Mouse (Mus musculus) MEL-GATA-1-ER (cell line): Measurements from ENCODE around the gene Mtr.

Source experiments
- DNase-seq: peaks from one replicate; pipeline ENCODE4 v3.0.0-alpha.2; 2012; ENCODE audit warnings: low read depth; ENCODE audit errors: extremely low read depth

Gene Mtr

DNA sequence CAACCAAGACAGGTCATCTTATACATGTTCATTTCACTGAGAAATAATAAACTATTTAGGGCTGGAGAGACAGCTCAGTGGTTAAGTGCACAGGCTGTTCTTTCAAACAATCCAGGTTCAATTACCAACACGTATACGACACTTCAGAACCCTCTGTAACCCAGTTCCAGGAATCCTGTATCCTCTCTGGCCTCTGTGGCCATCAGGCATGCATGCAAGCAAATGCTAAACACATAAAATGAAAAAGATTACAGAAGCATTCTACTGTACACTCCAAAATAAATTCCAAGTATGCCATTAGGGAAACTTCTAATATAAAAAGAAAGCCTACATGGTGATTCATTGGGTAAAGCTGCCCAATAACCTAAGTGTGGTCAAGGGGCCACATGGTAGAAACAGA is 12.0 kb downstream of the Mtr start:
- no peak for DNase-seq

- DNase-seq: no peak
Measured at GRCm38 (mm10) chr13:12243991-12244390, 13.9 kb downstream of the Mtr start.

- no peak for DNase-seq
Measured at GRCm38 (mm10) chr13:12232141-12232540, 25.8 kb downstream of the Mtr start.

GRCm38 (mm10) chr13:12228248-12228647 is 29.7 kb downstream of the Mtr start:
- no peak for DNase-seq

- DNase-seq: no peak
Measured at GRCm38 (mm10) chr13:12227606-12228005, 30.3 kb downstream of the Mtr start.

GRCm38 (mm10) chr13:12218603-12219002 is 39.3 kb downstream of the Mtr start:
- no peak for DNase-seq

GRCm38 (mm10) chr13:12214922-12215321 is 43.0 kb downstream of the Mtr start:
- no peak for DNase-seq

DNA sequence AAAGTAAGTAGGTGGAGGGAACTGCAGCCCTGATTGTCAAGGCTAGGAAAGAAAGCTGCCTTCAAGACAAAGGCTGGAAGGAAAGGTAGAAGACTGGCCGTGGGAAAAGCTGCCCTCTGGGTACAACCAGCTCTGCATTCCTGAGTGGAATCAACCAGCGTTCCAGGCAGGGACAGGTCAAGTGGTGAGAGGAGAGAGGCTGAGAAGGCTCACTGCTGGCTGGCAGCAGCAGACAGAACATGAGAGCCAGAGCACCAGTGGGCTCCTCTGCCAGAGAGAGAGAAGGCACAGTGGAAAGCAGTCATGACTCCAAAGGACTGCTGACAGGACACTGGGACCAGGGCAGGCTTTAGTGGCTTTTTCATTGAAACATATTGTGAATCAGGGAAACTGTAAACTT is 46.9 kb downstream of the Mtr start:
- no peak for DNase-seq

DNA sequence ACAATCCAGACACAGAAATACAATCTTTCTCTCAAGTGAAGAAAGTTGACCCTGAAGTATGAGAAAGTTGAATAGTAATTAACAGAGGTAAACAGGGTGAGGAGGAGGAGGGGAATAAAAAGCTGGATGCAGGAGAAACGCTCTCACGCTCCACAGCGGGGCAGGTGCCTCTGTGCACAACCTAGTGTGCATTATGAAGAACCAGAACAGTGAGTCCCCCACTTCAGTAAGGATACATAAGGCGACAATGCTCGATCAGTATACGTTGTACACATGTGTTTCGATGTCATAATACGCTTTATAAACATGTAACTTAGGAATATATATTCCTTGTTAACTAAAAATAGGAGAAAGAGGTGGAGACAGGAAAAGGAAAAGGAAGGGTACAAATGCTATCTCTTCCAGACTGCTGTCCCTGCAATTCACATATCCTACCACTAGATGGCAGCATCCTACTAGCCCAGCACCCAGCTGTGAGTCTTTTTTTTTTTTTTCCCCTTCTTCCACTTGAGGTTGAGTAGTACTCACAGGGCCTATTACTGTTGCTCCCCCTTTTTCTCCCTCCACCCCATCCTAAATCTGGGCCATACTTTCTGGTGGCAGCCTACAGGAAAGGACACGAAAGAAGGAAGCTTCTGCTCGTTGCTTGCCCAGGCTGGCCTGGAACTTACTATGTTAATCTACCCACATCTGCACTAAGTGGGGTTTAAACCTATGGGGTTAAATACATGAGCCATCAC is 47.7 kb downstream of the Mtr start:
- DNase-seq: peak; percentile 40

DNA sequence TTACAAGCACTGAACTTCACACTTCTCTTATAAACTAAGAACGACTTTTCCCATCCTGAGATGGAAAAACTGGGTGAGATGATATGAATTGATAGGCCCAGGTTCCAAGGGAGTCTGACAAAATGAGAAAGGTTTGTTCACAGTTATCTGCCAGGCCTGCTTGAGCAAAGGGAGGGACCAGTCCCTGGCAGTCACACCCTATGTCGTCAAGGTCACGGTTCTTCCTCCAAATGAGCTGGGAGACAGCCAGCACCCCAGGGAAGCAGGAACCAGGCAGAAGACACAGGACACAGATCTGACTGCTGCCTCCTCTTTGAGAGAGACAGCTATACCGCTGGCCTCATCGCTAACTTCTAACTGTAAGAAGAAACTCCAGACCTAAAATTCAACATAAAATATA is 57.5 kb downstream of the Mtr start:
- DNase-seq: no peak

- DNase-seq: no peak
Measured at GRCm38 (mm10) chr13:12198486-12198885, 59.4 kb downstream of the Mtr start.

- DNase-seq: no peak
Measured at GRCm38 (mm10) chr13:12196861-12197260, 61.1 kb downstream of the Mtr start.

DNA sequence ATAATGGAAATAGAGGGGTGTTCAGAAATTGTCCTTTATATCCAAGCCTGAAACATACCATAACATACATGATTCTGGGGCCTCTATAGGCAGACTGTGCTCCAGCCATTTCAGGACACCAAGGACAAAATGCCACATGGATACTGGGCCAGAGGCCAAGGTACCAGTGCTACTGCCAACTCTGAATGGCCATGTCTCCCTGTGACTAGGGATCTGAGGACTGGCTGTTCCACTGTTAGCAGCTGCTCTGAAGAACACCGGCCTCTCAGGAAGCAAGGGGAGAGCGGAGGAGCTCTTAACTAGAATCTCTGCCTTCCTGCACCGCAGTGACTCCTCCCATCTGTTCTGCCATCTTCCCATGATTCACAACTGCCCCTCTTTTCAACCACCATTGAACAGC is 61.9 kb downstream of the Mtr start:
- no peak for DNase-seq

DNA sequence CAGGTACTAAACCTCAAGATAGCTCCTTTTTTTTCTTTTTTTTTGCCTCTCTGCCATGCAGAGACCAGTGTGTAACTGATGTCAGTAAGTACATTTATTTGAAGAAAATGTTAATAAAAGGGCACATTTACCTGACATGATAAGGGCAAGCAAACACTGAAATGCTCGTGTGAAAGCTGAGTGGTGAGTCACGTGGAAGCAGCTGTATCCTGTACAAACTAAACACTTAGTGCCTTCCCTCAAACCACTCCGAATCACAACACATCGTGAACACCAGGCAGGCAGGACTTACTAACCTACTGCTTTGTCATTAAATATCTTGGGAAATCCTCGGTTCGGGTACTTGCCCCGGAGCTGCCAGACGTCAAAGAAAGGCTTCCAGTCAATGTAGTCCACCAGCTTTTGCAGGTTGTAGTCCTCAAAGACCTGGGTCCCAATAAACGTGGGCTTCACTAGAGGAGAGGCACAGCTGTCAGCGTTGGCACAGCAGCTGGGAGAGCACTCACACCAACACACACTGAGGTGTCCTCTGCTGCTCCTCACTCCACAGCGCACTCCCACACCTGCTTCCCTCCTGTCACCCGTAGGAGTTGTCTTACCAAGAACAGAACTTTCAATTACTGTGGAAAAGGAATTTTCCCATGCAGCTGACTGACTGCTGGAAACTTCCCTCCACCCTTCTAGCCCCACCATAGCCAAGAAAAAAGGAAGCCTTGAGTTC is 62.8 kb downstream of the Mtr start:
- DNase-seq: no peak

DNA sequence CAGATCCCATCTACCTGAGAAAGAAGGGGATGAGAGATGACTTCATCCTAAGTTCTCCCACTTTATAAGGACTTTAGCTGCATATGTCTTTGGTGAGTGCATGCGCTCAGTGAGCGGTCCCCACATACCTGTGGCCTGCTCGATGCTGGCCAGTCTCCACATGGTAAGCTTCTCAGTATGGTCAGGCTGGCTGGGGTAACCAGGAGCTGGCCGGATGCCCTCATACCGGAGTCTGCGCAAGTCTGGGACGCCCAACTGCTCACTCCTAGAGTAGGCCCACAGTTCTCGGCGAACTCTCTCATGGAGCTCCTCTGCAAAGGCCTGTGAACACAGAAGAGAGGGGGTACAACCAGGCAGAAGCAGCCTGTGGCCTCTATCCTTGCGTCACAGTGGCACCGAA is 68.7 kb downstream of the Mtr start:
- DNase-seq: no peak

DNA sequence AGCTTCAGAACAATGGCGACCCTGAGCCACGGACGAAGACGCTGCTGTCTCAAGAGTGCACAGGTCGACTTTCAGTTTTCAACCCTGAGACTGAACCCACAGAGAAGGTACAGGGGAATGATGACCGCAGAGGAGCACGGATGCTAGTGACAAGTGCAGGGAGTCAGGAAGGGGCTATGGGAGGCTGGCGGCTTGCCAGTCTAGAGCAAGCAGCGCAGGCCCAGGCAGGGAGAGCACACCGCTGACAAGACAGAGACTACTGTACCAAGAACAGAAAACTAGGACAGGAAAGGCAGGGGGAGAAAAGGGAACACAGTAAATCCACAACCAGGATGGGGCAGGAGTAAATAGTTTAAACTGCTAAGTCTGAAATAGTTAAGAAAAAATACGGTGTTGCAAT is 69.1 kb downstream of the Mtr start:
- DNase-seq: no peak

GRCm38 (mm10) chr13:12179481-12179880 is 78.4 kb downstream of the Mtr start:
- no peak for DNase-seq

- no peak for DNase-seq
Measured at GRCm38 (mm10) chr13:12176761-12177160, 81.2 kb downstream of the Mtr start.

- no peak for DNase-seq
Measured at GRCm38 (mm10) chr13:12175988-12176736, 81.8 kb downstream of the Mtr start.

- DNase-seq: no peak
Measured at GRCm38 (mm10) chr13:12167276-12167675, 90.6 kb downstream of the Mtr start.

GRCm38 (mm10) chr13:12166386-12166785 is 91.5 kb downstream of the Mtr start:
- no peak for DNase-seq

- DNase-seq: no peak
Measured at GRCm38 (mm10) chr13:12165461-12166058, 92.4 kb downstream of the Mtr start.
